Mouse (Mus musculus): ENCODE data around the gene Ajm1. TPM values are rescaled to one million over a fixed set of nuclear protein-coding genes. Genes with fewer than 3 reads are reported as not detected.
"Not testable (repeated sequence)": the region's sequence is repeated elsewhere in the genome, so short reads cannot be mapped to it uniquely, and the experiment has no call there.

The Ajm1 gene
- total and polyA plus RNA-seq, 2 experiments from 2014 or later = 13.7 to 16.0 TPM

DNA sequence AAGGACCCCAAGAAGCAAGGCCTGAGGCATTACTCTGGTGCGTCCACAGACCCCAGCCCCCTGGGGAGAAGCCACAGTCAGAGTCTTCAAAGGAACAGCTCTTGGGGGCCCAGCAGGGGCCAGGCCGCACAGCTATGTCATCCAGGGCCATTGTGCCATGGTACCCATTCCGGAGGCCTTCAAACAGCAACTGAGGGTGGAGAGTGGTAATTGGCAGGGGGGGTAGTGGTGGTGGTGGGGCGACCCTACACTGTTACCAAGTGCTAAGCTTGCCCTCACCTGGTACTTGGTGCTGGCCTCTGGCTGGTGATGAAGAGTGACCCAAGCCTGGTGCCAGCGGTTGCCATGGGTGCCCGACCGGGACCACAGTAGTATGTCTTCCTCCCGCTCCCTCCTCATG lies 15.8 kb downstream of the Ajm1 start:
- Histone ChIP-seq H3K9ac (no peak overlapping the region), H3K27ac (ENCODE audit: low read depth, low read length) (no peak overlapping the region), H3K36me3 (ENCODE audit: insufficient read depth) (peaks cover 58% of the 10 kb centered on the region), H3K4me1 (ENCODE audit: insufficient read depth) (no peaks in the 10 kb centered on the region), H3K9me3 (ENCODE audit: low read length) (no peaks in the 10 kb centered on the region), H3K4me2 (ENCODE audit: low read depth) (no peak overlapping the region), H3K27me3 (ENCODE audit: insufficient read depth, low read length) (no peaks in the 10 kb centered on the region), H3K4me3 (ENCODE audit: low read depth, low read length) (no peak overlapping the region)
- no peak for TF ChIP-seq CTCF (IDR thresholded peaks at IDR 0.05; ENCODE audit: low read depth)
- WGBS = 86% methylated on average over 8 of the region's 8 CpGs
- ATAC-seq = no peak
- DNase-seq = no peak

- H3K27me3 ChIP-seq (ENCODE audit: insufficient read depth, low read length) = no peaks in the 10 kb centered on the region
- peaks cover 6% of the 10 kb centered on the region; the same call in 1 of the 2 replicates for H3K4me1 ChIP-seq (ENCODE audit: insufficient read depth)
- H3K27ac ChIP-seq (ENCODE audit: low read depth, low read length) = no peak overlapping the region
- DNase-seq = no peak
- H3K4me3 ChIP-seq (ENCODE audit: low read depth, low read length) = no peak overlapping the region
- H3K36me3 ChIP-seq (ENCODE audit: insufficient read depth) = peaks cover 50% of the 10 kb centered on the region
- TF ChIP-seq CTCF (IDR thresholded peaks at IDR 0.05; ENCODE audit: low read depth) = no peak
- H3K9me3 ChIP-seq (ENCODE audit: low read length) = no peaks in the 10 kb centered on the region
- 85% methylated on average over 9 of the region's 9 CpGs for WGBS
- no peak for ATAC-seq
- no peak overlapping the region for H3K9ac ChIP-seq
- no peak overlapping the region for H3K4me2 ChIP-seq (ENCODE audit: low read depth)
These were observed 19.6 kb downstream of the Ajm1 start for GRCm38 (mm10) chr2:25561946-25562345.

DNA sequence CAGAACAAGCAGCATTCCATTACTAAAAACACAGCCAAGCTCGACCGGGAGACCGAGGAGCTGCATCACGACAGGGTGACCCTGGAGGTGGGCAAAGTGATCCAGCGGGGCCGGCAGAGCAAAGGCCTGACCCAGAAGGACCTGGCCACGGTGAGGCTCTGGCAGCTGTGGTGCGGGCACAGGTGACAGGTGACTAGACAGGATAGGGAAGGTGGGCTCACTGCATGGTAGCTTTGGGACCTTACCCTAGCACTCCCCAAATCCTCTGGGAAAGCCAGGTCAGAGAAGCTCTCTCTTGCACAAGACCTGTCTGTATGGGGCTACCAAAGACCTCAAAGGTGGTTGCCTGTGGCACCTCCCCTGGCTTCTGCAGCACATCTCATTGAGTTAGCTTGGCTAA lies 21.0 kb downstream of the Ajm1 start:
- Histone ChIP-seq H3K4me3 (ENCODE audit: low read depth, low read length) (no peak overlapping the region), H3K4me2 (ENCODE audit: low read depth) (no peak overlapping the region), H3K4me1 (ENCODE audit: insufficient read depth) (peaks cover 6% of the 10 kb centered on the region; the same call in 1 of the 2 replicates), H3K36me3 (ENCODE audit: insufficient read depth) (peaks cover 50% of the 10 kb centered on the region), H3K27me3 (ENCODE audit: insufficient read depth, low read length) (no peaks in the 10 kb centered on the region), H3K9me3 (ENCODE audit: low read length) (no peaks in the 10 kb centered on the region), H3K9ac (no peak overlapping the region), H3K27ac (ENCODE audit: low read depth, low read length) (no peak overlapping the region)
- WGBS = 94% methylated on average over 8 of the region's 8 CpGs
- DNase-seq (no peak), ATAC-seq (no peak)
- TF ChIP-seq CTCF (IDR thresholded peaks at IDR 0.05; ENCODE audit: low read depth) = no peak

DNA sequence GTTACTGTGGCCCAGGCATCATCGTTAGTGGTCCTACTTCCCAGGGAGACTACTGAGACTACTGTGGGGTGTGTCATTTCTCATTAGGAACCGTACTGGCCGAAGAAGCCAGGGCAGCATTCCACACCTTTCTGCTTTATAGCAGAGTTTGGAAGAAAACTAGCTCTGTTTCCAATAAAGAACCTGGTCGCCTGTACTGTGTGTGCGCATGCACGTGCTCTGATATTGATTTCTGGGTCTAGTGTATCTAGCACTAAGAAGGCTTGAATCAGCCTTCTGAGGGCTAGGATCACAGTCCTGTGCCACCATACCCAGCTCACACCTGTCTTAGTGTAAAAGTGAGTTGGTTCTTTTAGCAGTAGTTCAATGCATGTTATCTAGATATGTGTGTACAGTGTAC lies 22.8 kb downstream of the Ajm1 start:
- Histone ChIP-seq H3K27ac (ENCODE audit: low read depth, low read length) (no peak overlapping the region), H3K36me3 (ENCODE audit: insufficient read depth) (peaks cover 38% of the 10 kb centered on the region), H3K4me2 (ENCODE audit: low read depth) (peak overlapping the region; percentile 88), H3K9me3 (ENCODE audit: low read length) (no peaks in the 10 kb centered on the region), H3K4me1 (ENCODE audit: insufficient read depth) (peaks cover 6% of the 10 kb centered on the region; the same call in 1 of the 2 replicates), H3K27me3 (ENCODE audit: insufficient read depth, low read length) (no peaks in the 10 kb centered on the region), H3K4me3 (ENCODE audit: low read depth, low read length) (peak overlapping the region; percentile 92), H3K9ac (peak overlapping the region; percentile 95)
- 55% methylated on average over 6 of the region's 6 CpGs for WGBS
- ATAC-seq = no peak
- TF ChIP-seq CTCF (IDR thresholded peaks at IDR 0.05; ENCODE audit: low read depth) = no peak
- DNase-seq = no peak

GRCm38 (mm10) chr2:25557964-25558360 lies 23.6 kb downstream of the Ajm1 start:
- 1% methylated on average over 24 of the region's 24 CpGs for WGBS
- no peak for TF ChIP-seq CTCF (IDR thresholded peaks at IDR 0.05; ENCODE audit: low read depth)
- Histone ChIP-seq H3K9me3 (ENCODE audit: low read length) (no peaks in the 10 kb centered on the region), H3K4me1 (ENCODE audit: insufficient read depth) (peaks cover 6% of the 10 kb centered on the region; the same call in 1 of the 2 replicates), H3K27ac (ENCODE audit: low read depth, low read length) (peak overlapping the region; percentile 57), H3K4me3 (ENCODE audit: low read depth, low read length) (peak overlapping the region; percentile 92), H3K27me3 (ENCODE audit: insufficient read depth, low read length) (no peaks in the 10 kb centered on the region), H3K4me2 (ENCODE audit: low read depth) (peak overlapping the region; percentile 88), H3K36me3 (ENCODE audit: insufficient read depth) (peaks cover 30% of the 10 kb centered on the region), H3K9ac (peak overlapping the region; percentile 95)
- DNase-seq = no peak
- ATAC-seq = peak; percentile 38; the same call in 1 of the 2 replicates

GRCm38 (mm10) chr2:25557221-25557963 lies 24.2 kb downstream of the Ajm1 start, which contains the start of gene Edf1:
Gene Edf1 (plus strand): TSS chr2:25557847.
- DNase-seq (peak; percentile 96), ATAC-seq (peak; percentile 100)
- no peaks in the 10 kb centered on the region for H3K9me3 ChIP-seq (ENCODE audit: low read length)
- peak within 1 kb of the TSS; percentile 92 for H3K4me3 ChIP-seq (ENCODE audit: low read depth, low read length)
- peak within 1 kb of the TSS; percentile 95 for H3K9ac ChIP-seq
- no peak for TF ChIP-seq CTCF (IDR thresholded peaks at IDR 0.05; ENCODE audit: low read depth)
- no peaks in the 10 kb centered on the region for H3K27me3 ChIP-seq (ENCODE audit: insufficient read depth, low read length)
- peak within 1 kb of the TSS; percentile 88 for H3K4me2 ChIP-seq (ENCODE audit: low read depth)
- H3K4me1 ChIP-seq (ENCODE audit: insufficient read depth) = peaks cover 6% of the 10 kb centered on the region; the same call in 1 of the 2 replicates
- H3K27ac ChIP-seq (ENCODE audit: low read depth, low read length) = peak within 1 kb of the TSS; percentile 64
- 1% methylated on average over 61 of the region's 61 CpGs for WGBS
- H3K36me3 ChIP-seq (ENCODE audit: insufficient read depth) = peaks cover 24% of the 10 kb centered on the region

GRCm38 (mm10) chr2:25556296-25556695 lies 25.3 kb downstream of the Ajm1 start:
- TF ChIP-seq CTCF (IDR thresholded peaks at IDR 0.05; ENCODE audit: low read depth) = no peak
- Histone ChIP-seq H3K4me2 (ENCODE audit: low read depth) (no peak overlapping the region), H3K9me3 (ENCODE audit: low read length) (no peaks in the 10 kb centered on the region), H3K27ac (ENCODE audit: low read depth, low read length) (no peak overlapping the region), H3K4me1 (ENCODE audit: insufficient read depth) (peaks cover 6% of the 10 kb centered on the region; the same call in 1 of the 2 replicates), H3K27me3 (ENCODE audit: insufficient read depth, low read length) (no peaks in the 10 kb centered on the region), H3K4me3 (ENCODE audit: low read depth, low read length) (no peak overlapping the region), H3K36me3 (ENCODE audit: insufficient read depth) (peaks cover 13% of the 10 kb centered on the region), H3K9ac (no peak overlapping the region)
- WGBS = 58% methylated on average over 1 of the region's 1 CpGs
- ATAC-seq = no peak
- no peak for DNase-seq

- not testable (repeated sequence) for H3K9me3 ChIP-seq (ENCODE audit: low read length); H3K27ac ChIP-seq (ENCODE audit: low read depth, low read length); H3K4me2 ChIP-seq (ENCODE audit: low read depth); H3K27me3 ChIP-seq (ENCODE audit: insufficient read depth, low read length); DNase-seq; H3K9ac ChIP-seq; H3K36me3 ChIP-seq (ENCODE audit: insufficient read depth); ATAC-seq; H3K4me3 ChIP-seq (ENCODE audit: low read depth, low read length); H3K4me1 ChIP-seq (ENCODE audit: insufficient read depth)
- WGBS = 54% methylated on average over 2 of the region's 2 CpGs
These were observed 26.1 kb downstream of the Ajm1 start for GRCm38 (mm10) chr2:25555479-25555878.

- not testable (repeated sequence) for H3K4me3 ChIP-seq (ENCODE audit: low read depth, low read length); H3K9me3 ChIP-seq (ENCODE audit: low read length); H3K9ac ChIP-seq; H3K27ac ChIP-seq (ENCODE audit: low read depth, low read length); H3K36me3 ChIP-seq (ENCODE audit: insufficient read depth); H3K27me3 ChIP-seq (ENCODE audit: insufficient read depth, low read length); DNase-seq; H3K4me2 ChIP-seq (ENCODE audit: low read depth); H3K4me1 ChIP-seq (ENCODE audit: insufficient read depth); ATAC-seq
- 90% methylated on average over 4 of the region's 4 CpGs for WGBS
These were observed 28.3 kb downstream of the Ajm1 start for GRCm38 (mm10) chr2:25553171-25553786.

All from forebrain, postnatal 0 days (tissue).